Mouse (Mus musculus) liver, embryonic 14.5 days (tissue): ENCODE measurements around the gene Phb2.

ENCODE experiments used
- CTCF ChIP-seq: IDR thresholded peaks from 2 replicates; pipeline ENCODE4 v1.5.1; 2016; ENCODE audit warnings: antibody characterized with exemption, low read depth, control low read depth
- EP300 ChIP-seq: IDR thresholded peaks from 2 replicates; pipeline ENCODE4 v1.6.1; 2016; ENCODE audit warnings: antibody characterized with exemption, low read depth

DNA sequence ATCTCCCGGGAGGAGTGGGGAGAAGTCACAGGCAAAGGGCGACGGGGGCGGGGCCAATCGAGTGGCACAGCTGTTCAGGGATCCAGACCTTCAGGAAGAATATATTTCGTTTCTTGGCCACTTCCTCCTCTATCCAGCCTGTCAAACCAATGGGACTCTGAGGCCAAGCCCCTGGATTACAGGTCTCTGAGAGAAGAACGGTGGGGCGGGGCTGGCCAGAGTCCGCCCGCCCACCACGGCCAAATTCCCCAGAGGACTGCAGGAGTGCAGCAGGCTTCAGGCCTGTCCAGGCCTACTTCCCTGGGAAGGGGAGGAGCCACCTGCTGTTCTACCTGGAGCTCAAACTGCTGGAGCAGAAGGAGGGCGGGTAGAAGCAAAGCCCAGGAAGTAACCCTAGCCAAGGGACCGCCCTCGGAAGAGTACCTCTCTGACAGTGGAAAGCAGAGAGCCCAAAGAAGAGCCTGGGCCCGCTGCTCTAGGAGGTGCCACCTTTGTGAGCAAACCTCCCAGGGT is 26.4 kb downstream of the Phb2 start, which contains the start of gene Ptpn6:
- no peak for TF ChIP-seq EP300
- TF ChIP-seq CTCF: no peak
